Mouse (Mus musculus) cerebellum, adult 2 months (tissue): ENCODE data around the gene Atxn1.

ENCODE experiments used
- CTCF ChIP-seq: fragments of 200-500 bp; IDR thresholded peaks from 2 replicates; pipeline ENCODE4 v1.5.1; 2011; ENCODE audit warnings: low read depth, mild to moderate bottlenecking, control low read depth, low read length, moderate library complexity, borderline replicate concordance; ENCODE audit not compliant: insufficient read depth
- POLR2A ChIP-seq: fragments of 200-500 bp; IDR thresholded peaks from 2 replicates; pipeline ENCODE4 v1.6.1; 2011; ENCODE audit warnings: low read length, control low read depth, borderline replicate concordance; ENCODE audit not compliant: insufficient read depth

GRCm38 (mm10) chr13:45513009-45513984, 451.5 kb downstream of the Atxn1 start:
- no peak for TF ChIP-seq POLR2A
- no peak for TF ChIP-seq CTCF
